12 mouse cellular contexts compared by ENCODE assay signal in the genomic region with DNA sequence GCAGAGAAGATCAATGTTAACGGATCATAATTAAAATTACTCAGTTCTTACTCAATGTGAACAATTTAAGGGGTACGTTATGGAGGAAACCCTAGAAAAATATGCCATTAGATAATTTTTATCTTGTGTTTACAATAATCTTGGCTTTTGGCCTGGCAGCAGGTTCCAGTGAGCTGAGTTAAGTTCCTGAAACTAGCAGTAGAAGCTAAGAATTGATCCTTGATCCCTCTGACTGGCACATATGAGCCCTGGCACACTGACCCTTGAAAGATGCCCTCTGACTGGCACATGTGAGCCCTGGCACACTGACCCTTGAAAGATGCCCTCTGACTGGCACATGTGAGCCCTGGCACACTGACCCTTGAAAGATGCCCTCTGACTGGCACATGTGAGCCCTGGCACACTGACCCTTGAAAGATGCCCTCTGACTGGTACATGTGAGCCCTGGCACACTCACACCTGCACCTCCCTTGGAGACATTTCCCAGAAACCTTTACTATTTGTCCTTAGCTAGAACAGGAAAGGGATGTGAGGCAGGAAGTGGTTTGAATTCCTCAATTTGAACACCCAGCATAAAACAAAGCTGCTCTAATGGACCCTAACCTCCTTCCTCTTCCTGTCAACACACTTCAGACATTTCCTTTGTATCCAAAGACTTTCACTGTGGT. TPM values are rescaled to one million over a fixed set of nuclear protein-coding genes. Genes with fewer than 3 reads are reported as not detected.
A peak's percentile ranks its signal among the peaks of the same experiment; 100 is the strongest.
DNase-seq lines count a peak whose midpoint lies in the region; ATAC-seq and TF ChIP-seq lines count a peak whose summit lies in the region.
"Had no signal": no experiment of that assay in that cellular context is flagged by ENCODE, and none has a peak within 500 bp of the region (broad histone marks: within the 10 kb centered on the region; RNA-seq: fewer than 3 reads in every experiment).

No protein-coding gene starts in this region.

- 51% methylated on average over 2 of the region's 2 CpGs for WGBS in liver, embryonic 11.5 days
- 52% methylated on average over 2 of the region's 2 CpGs for WGBS in liver, embryonic 12.5 days (ENCODE audit: insufficient replicate concordance)
- 82% methylated on average over 2 of the region's 2 CpGs for WGBS in kidney, postnatal 0 days

- no peaks in the 10 kb centered on the region for H3K27me3 ChIP-seq in liver, embryonic 11.5 days (replicated peaks; ENCODE audit: control insufficient read depth, insufficient read depth, low read length)
- H3K27me3 ChIP-seq in liver, embryonic 12.5 days (replicated peaks) = no peaks in the 10 kb centered on the region
- no peaks in the 10 kb centered on the region for H3K27me3 ChIP-seq in kidney, postnatal 0 days (ENCODE audit: insufficient read depth, low read length)
- H3K27me3 ChIP-seq: forebrain, embryonic 12.5 days; liver, embryonic 13.5 days had no signal

- H3K9me3 ChIP-seq in liver, embryonic 11.5 days (ENCODE audit: control insufficient read depth, low read length) = no peaks in the 10 kb centered on the region
- H3K9me3 ChIP-seq in liver, embryonic 12.5 days (replicated peaks) = no peaks in the 10 kb centered on the region
- H3K9me3 ChIP-seq in kidney, postnatal 0 days (replicated peaks; ENCODE audit: low read length) = no peaks in the 10 kb centered on the region
- H3K9me3 ChIP-seq: forebrain, embryonic 12.5 days; liver, embryonic 13.5 days had no signal

- no peak for TF ChIP-seq CTCF in kidney, postnatal 0 days (IDR thresholded peaks at IDR 0.05; ENCODE audit: low read depth)

- H3K36me3 ChIP-seq in liver, embryonic 11.5 days (ENCODE audit: control insufficient read depth, insufficient read depth, low read length) = no peaks in the 10 kb centered on the region
- H3K36me3 ChIP-seq in liver, embryonic 12.5 days = no peaks in the 10 kb centered on the region
- no peaks in the 10 kb centered on the region for H3K36me3 ChIP-seq in kidney, postnatal 0 days (ENCODE audit: insufficient read depth, low read length)
- H3K36me3 ChIP-seq: forebrain, embryonic 12.5 days; liver, embryonic 13.5 days had no signal

- no peaks in the 10 kb centered on the region for H3K4me1 ChIP-seq in liver, embryonic 11.5 days (replicated peaks; ENCODE audit: control insufficient read depth, insufficient read depth, low read length)
- no peaks in the 10 kb centered on the region for H3K4me1 ChIP-seq in liver, embryonic 12.5 days
- H3K4me1 ChIP-seq in kidney, postnatal 0 days (replicated peaks; ENCODE audit: insufficient read depth, low read length) = no peaks in the 10 kb centered on the region
- H3K4me1 ChIP-seq: forebrain, embryonic 12.5 days had no signal

- intact Hi-C loops in heart, postnatal 14 days (cut with DNase I) = no loop called here

- H3K9ac ChIP-seq in liver, embryonic 11.5 days (ENCODE audit: low read depth, low read length) = no peak overlapping the region
- H3K9ac ChIP-seq in liver, embryonic 12.5 days = no peak overlapping the region
- H3K9ac ChIP-seq in kidney, postnatal 0 days (ENCODE audit: low read depth, low read length) = no peak overlapping the region
- H3K9ac ChIP-seq: forebrain, embryonic 12.5 days; liver, embryonic 13.5 days had no signal

- DNase-seq in heart, adult 11 months = peak; percentile 96
- no peak for DNase-seq in heart, postnatal 14 days
- DNase-seq in liver, embryonic 11.5 days (ENCODE audit: low spot score) = peak; percentile 9
- DNase-seq in kidney, postnatal 0 days (ENCODE audit: low spot score) = peak; percentile 82
- peak; percentile 36 for DNase-seq in naive thymus-derived CD4-positive, alpha-beta T cell, adult 2 months (ENCODE audit: low read depth)
- DNase-seq in embryo, embryonic 11 days = no peak
- DNase-seq in urinary bladder, postnatal 4 days (ENCODE audit: low spot score in 2 of 2) = no peak
- DNase-seq: liver, embryonic 13.5 days had no signal

- no peak for ATAC-seq in liver, embryonic 11.5 days (replicated peaks; ENCODE audit: low FRiP score)
- ATAC-seq in liver, embryonic 12.5 days = no peak
- peak; percentile 40; the same call in 1 of the 2 replicates for ATAC-seq in kidney, postnatal 0 days (replicated peaks; ENCODE audit: low FRiP score, low read depth)

- H3K27ac ChIP-seq in liver, embryonic 11.5 days (ENCODE audit: low read depth, low read length) = no peak overlapping the region
- no peak overlapping the region for H3K27ac ChIP-seq in liver, embryonic 12.5 days
- peak overlapping the region; percentile 57 for H3K27ac ChIP-seq in kidney, postnatal 0 days
- H3K27ac ChIP-seq: forebrain, embryonic 12.5 days; liver, embryonic 13.5 days had no signal

- H3K4me3 ChIP-seq in liver, embryonic 11.5 days (ENCODE audit: low read depth, low read length) = no peak overlapping the region
- no peak overlapping the region for H3K4me3 ChIP-seq in liver, embryonic 12.5 days
- H3K4me3 ChIP-seq in kidney, postnatal 0 days (replicated peaks; ENCODE audit: low read depth, low read length) = no peak overlapping the region
- H3K4me3 ChIP-seq: forebrain, embryonic 12.5 days; liver, embryonic 13.5 days had no signal

- H3K4me2 ChIP-seq in liver, embryonic 11.5 days = no peak overlapping the region
- no peak overlapping the region for H3K4me2 ChIP-seq in liver, embryonic 12.5 days
- H3K4me2 ChIP-seq in kidney, postnatal 0 days (ENCODE audit: low read length) = no peak overlapping the region
- H3K4me2 ChIP-seq: forebrain, embryonic 12.5 days; liver, embryonic 13.5 days had no signal

RNA-seq across cellular contexts. Expression of a gene that starts 9.4 kb away (rescaled TPM):
- total RNA-seq in heart, postnatal 14 days (2021) = under 1 TPM in 1 of 2 experiments, not detected in 1; 0.22 TPM
- polyA plus RNA-seq in liver, embryonic 11.5 days (2014; fragmentation: Nextera tagmentation; extraction: Ambion mirVana) = not detected in 2 replicates
- 0.07 TPM in 1 of 2 replicates, not detected in the other for polyA plus RNA-seq in liver, embryonic 12.5 days (2016; fragmentation: Nextera tagmentation; extraction: Ambion mirVana)
- 0.08 and 0.11 TPM in 2 replicates for polyA plus RNA-seq in kidney, postnatal 0 days (2015; fragmentation: Nextera tagmentation; extraction: Ambion mirVana)
- total RNA-seq: layer of hippocampus, adult 18-20 months had no signal
- polyA plus RNA-seq: forebrain, embryonic 12.5 days; liver, embryonic 13.5 days had no signal

RNA-seq across cellular contexts. Expression of a gene that starts 42.3 kb away (rescaled TPM):
- 1 to 10 TPM in 1 of 2 experiments, under 1 TPM in 1; 0.39 to 1.2 TPM for total RNA-seq in heart, postnatal 14 days (2021)
- 2.8 and 2.9 TPM in 2 replicates for polyA plus RNA-seq in liver, embryonic 11.5 days (2014; fragmentation: Nextera tagmentation; extraction: Ambion mirVana)
- polyA plus RNA-seq in liver, embryonic 12.5 days (2016; fragmentation: Nextera tagmentation; extraction: Ambion mirVana) = 4.0 and 4.3 TPM in 2 replicates
- polyA plus RNA-seq in kidney, postnatal 0 days (2015; fragmentation: Nextera tagmentation; extraction: Ambion mirVana) = 0.79 and 1.1 TPM in 2 replicates

RNA-seq across cellular contexts. Expression of a gene that starts 43.5 kb away (rescaled TPM):
- total RNA-seq in heart, postnatal 14 days (2021) = not detected
- not detected in 2 replicates for polyA plus RNA-seq in liver, embryonic 11.5 days (2014; fragmentation: Nextera tagmentation; extraction: Ambion mirVana)
- not detected in 2 replicates for polyA plus RNA-seq in liver, embryonic 12.5 days (2016; fragmentation: Nextera tagmentation; extraction: Ambion mirVana)
- polyA plus RNA-seq in kidney, postnatal 0 days (2015; fragmentation: Nextera tagmentation; extraction: Ambion mirVana) = 0.11 TPM in 1 of 2 replicates, not detected in the other
- total RNA-seq: heart, adult 18-20 months; layer of hippocampus, adult 18-20 months had no signal
- polyA plus RNA-seq: forebrain, embryonic 12.5 days; liver, embryonic 13.5 days had no signal

RNA-seq across cellular contexts. Expression of a gene that starts 51.8 kb away (rescaled TPM):
- not detected for total RNA-seq in heart, postnatal 14 days (2021)
- not detected in 2 replicates for polyA plus RNA-seq in liver, embryonic 11.5 days (2014; fragmentation: Nextera tagmentation; extraction: Ambion mirVana)
- polyA plus RNA-seq in liver, embryonic 12.5 days (2016; fragmentation: Nextera tagmentation; extraction: Ambion mirVana) = not detected in 2 replicates
- polyA plus RNA-seq in kidney, postnatal 0 days (2015; fragmentation: Nextera tagmentation; extraction: Ambion mirVana) = 0.27 TPM in 1 of 2 replicates, not detected in the other
- total RNA-seq: heart, adult 18-20 months; layer of hippocampus, adult 18-20 months had no signal
- polyA plus RNA-seq: forebrain, embryonic 12.5 days; liver, embryonic 13.5 days had no signal

RNA-seq across cellular contexts. Expression of a gene that starts 53.8 kb away (rescaled TPM):
- total RNA-seq in heart, postnatal 14 days (2021) = 10 to 100 TPM; 11.1 to 13.0 TPM
- not detected in 2 replicates for polyA plus RNA-seq in liver, embryonic 11.5 days (2014; fragmentation: Nextera tagmentation; extraction: Ambion mirVana)
- polyA plus RNA-seq in liver, embryonic 12.5 days (2016; fragmentation: Nextera tagmentation; extraction: Ambion mirVana) = not detected in 2 replicates
- not detected in 2 replicates for polyA plus RNA-seq in kidney, postnatal 0 days (2015; fragmentation: Nextera tagmentation; extraction: Ambion mirVana)
- polyA plus RNA-seq: forebrain, embryonic 12.5 days; liver, embryonic 13.5 days had no signal

Comparison
In these comparisons a context has a peak if more than half of its experiments do, and no peak if none do; other contexts are left out.
1. DNase-seq: peak in heart, adult 11 months (single experiment), liver, embryonic 11.5 days (single experiment), kidney, postnatal 0 days (single experiment) and naive thymus-derived CD4-positive, alpha-beta T cell, adult 2 months (single experiment); none in heart, postnatal 14 days (0 of 2), embryo, embryonic 11 days (single experiment) and urinary bladder, postnatal 4 days (0 of 2).